Mouse (Mus musculus) G1E (cell line): ENCODE data around the gene Map7d1.

Source experiments
- CTCF ChIP-seq: IDR thresholded peaks from 2 replicates; pipeline ENCODE4 v1.5.1; 2012; ENCODE audit warnings: low read depth, low read length, inconsistent platforms, mixed read lengths
- GATA1 ChIP-seq: IDR thresholded peaks from 2 replicates; pipeline ENCODE4 v1.6.1; 2012; ENCODE audit warnings: borderline replicate concordance, low read length, inconsistent platforms, mixed read lengths
- GATA2 ChIP-seq: IDR thresholded peaks from 2 replicates; pipeline ENCODE4 v1.6.1; 2012; ENCODE audit warnings: low read depth, low read length, inconsistent platforms, borderline replicate concordance
- POLR2AphosphoS5 ChIP-seq: IDR thresholded peaks from 2 replicates; pipeline ENCODE4 v1.6.1; 2012; ENCODE audit warnings: low read depth, low read length, inconsistent platforms; ENCODE audit not compliant: insufficient replicate concordance
- TAL1 ChIP-seq: conservative IDR thresholded peaks from 2 replicates; pipeline ENCODE4 v1.6.1; 2012; ENCODE audit warnings: low read depth, low read length, inconsistent platforms, mixed read lengths

GRCm38 (mm10) chr4:126222631-126223030, 33.5 kb downstream of the Map7d1 start:
- TF ChIP-seq CTCF (no peak), GATA2 (no peak), POLR2AphosphoS5 (no peak), GATA1 (no peak), TAL1 (no peak)
